Mouse (Mus musculus) MEL (cell line): ENCODE data around the gene Ppp1r35. TPM values are rescaled to one million over a fixed set of nuclear protein-coding genes. Genes with fewer than 3 reads are reported as not detected.
"Not testable (repeated sequence)": the region's sequence is repeated elsewhere in the genome, so short reads cannot be mapped to it uniquely, and the experiment has no call there.

Experiments
- DNase-seq: peaks from one replicate; pipeline ENCODE4 v3.0.0; 2011; ENCODE audit warnings: low read depth, low spot score
- H3K27ac ChIP-seq: 2 replicates; pipeline ENCODE4 v1.5.1; 2012; ENCODE audit warnings: low read depth, mild to moderate bottlenecking, control low read depth, low read length, moderate library complexity; ENCODE audit not compliant: control insufficient read depth
- H3K27me3 ChIP-seq, 2 experiments: fragments of 150-350 bp in 1 of 2; sonication (generic) in 1 of 2; 2 replicates each; pipeline ENCODE4 v1.6.1; 2012; ENCODE audit warnings: low read length in 2 of 2, mild to moderate bottlenecking in 2 of 2, improper control_type of control experiment in 1 of 2, moderate library complexity in 1 of 2; ENCODE audit not compliant: insufficient read depth in 2 of 2, control insufficient read depth in 1 of 2
- H3K36me3 ChIP-seq, 2 experiments: 2 replicates each; pipeline ENCODE4 v1.6.1; 2012 to 2014; ENCODE audit warnings: low read length in 2 of 2, improper control_type of control experiment in 1 of 2, inconsistent platforms in 1 of 2, mild to moderate bottlenecking in 1 of 2; ENCODE audit not compliant: insufficient read depth in 2 of 2, control insufficient read depth in 1 of 2
- H3K4me1 ChIP-seq, 2 experiments: fragments of 150-350 bp in 1 of 2; sonication (generic) in 1 of 2; 2 replicates each; pipeline ENCODE4 v1.6.1; 2012; ENCODE audit warnings: low read length in 2 of 2, improper control_type of control experiment in 1 of 2, mild to moderate bottlenecking in 1 of 2; ENCODE audit not compliant: insufficient read depth in 2 of 2, control insufficient read depth in 1 of 2
- H3K4me3 ChIP-seq, 2 experiments: fragments of 150-350 bp in 1 of 2; sonication (generic) in 1 of 2; 2 replicates each; pipeline ENCODE4 v1.5.1; 2012; ENCODE audit warnings: low read depth in 2 of 2, low read length in 2 of 2, mild to moderate bottlenecking in 2 of 2, moderate library complexity in 2 of 2, control low read depth in 1 of 2, improper control_type of control experiment in 1 of 2; ENCODE audit not compliant: control insufficient read depth in 1 of 2, insufficient read depth in 1 of 2
- H3K79me2 ChIP-seq: 2 replicates; pipeline ENCODE4 v1.6.1; 2012; ENCODE audit warnings: mild to moderate bottlenecking, low read length, moderate library complexity; ENCODE audit not compliant: control insufficient read depth, poor library complexity, insufficient read depth
- H3K9ac ChIP-seq: 2 replicates; pipeline ENCODE4 v1.6.1; 2012; ENCODE audit warnings: low read depth, mild to moderate bottlenecking, control low read depth, low read length, moderate library complexity; ENCODE audit not compliant: control insufficient read depth, poor library complexity, severe bottlenecking
- H3K9me3 ChIP-seq: fragments of 150-350 bp; sonication (generic); replicated peaks from 2 replicates; pipeline ENCODE4 v1.6.1; 2012; ENCODE audit warnings: mild to moderate bottlenecking, low read length, improper control_type of control experiment, moderate library complexity; ENCODE audit not compliant: insufficient read depth
- BHLHE40 ChIP-seq: IDR thresholded peaks from 2 replicates; pipeline ENCODE4 v1.6.1; 2012; ENCODE audit warnings: low read depth, mild to moderate bottlenecking, inconsistent platforms, low read length, improper control_type of control experiment, borderline replicate concordance
- CHD1 ChIP-seq: IDR thresholded peaks from 2 replicates; pipeline ENCODE4 v1.6.1; 2012; ENCODE audit warnings: low read depth, mild to moderate bottlenecking, inconsistent platforms, low read length, improper control_type of control experiment
- CTCF ChIP-seq, 3 experiments: IDR thresholded peaks in 2 of 3; conservative IDR thresholded peaks in 1 of 3; 2 replicates each; pipeline ENCODE4 v1.5.1; 2011 to 2012; ENCODE audit warnings: low read length in 3 of 3, low read depth in 2 of 3, mild to moderate bottlenecking in 2 of 3, improper control_type of control experiment in 1 of 3, inconsistent platforms in 1 of 3, mixed read lengths in 1 of 3, moderate library complexity in 1 of 3; ENCODE audit not compliant: control insufficient read depth in 1 of 3, insufficient read depth in 1 of 3, poor library complexity in 1 of 3, severe bottlenecking in 1 of 3
- EP300 ChIP-seq, 2 experiments: IDR thresholded peaks; 2 replicates each; pipeline ENCODE4 v1.6.1; 2011; ENCODE audit warnings: improper control_type of control experiment in 2 of 2, low read length in 2 of 2, low read depth in 1 of 2, mild to moderate bottlenecking in 1 of 2
- MAFK ChIP-seq: IDR thresholded peaks from 2 replicates; pipeline ENCODE4 v1.6.1; 2011; ENCODE audit warnings: low read depth, mild to moderate bottlenecking, low read length, improper control_type of control experiment, borderline replicate concordance
- MEF2A ChIP-seq: IDR thresholded peaks from 2 replicates; pipeline ENCODE4 v1.6.1; 2014; ENCODE audit warnings: low read depth, mild to moderate bottlenecking, inconsistent platforms, low read length, improper control_type of control experiment; ENCODE audit not compliant: poor library complexity, insufficient replicate concordance, severe bottlenecking; ENCODE audit errors: extremely low read depth
- MXI1 ChIP-seq: IDR thresholded peaks from 2 replicates; pipeline ENCODE4 v1.6.1; 2011; ENCODE audit warnings: mild to moderate bottlenecking, low read depth, low read length, improper control_type of control experiment
- TAL1 ChIP-seq: IDR thresholded peaks from 2 replicates; pipeline ENCODE4 v1.6.1; 2012; ENCODE audit warnings: mild to moderate bottlenecking, inconsistent platforms, low read length, moderate library complexity, mixed read lengths
- USF1 ChIP-seq: IDR thresholded peaks from 2 replicates; pipeline ENCODE4 v1.6.1; 2014; ENCODE audit warnings: low read depth, mild to moderate bottlenecking, inconsistent platforms, low read length, improper control_type of control experiment, moderate library complexity
- USF2 ChIP-seq, 2 experiments: IDR thresholded peaks; 2 replicates each; pipeline ENCODE4 v1.6.1; 2011 to 2012; ENCODE audit warnings: improper control_type of control experiment in 2 of 2, low read length in 2 of 2, borderline replicate concordance in 1 of 2, inconsistent platforms in 1 of 2, low read depth in 1 of 2, mild to moderate bottlenecking in 1 of 2; ENCODE audit not compliant: insufficient read depth in 1 of 2
- ZKSCAN1 ChIP-seq: IDR thresholded peaks from 2 replicates; pipeline ENCODE4 v1.6.1; 2012; ENCODE audit warnings: low read depth, mild to moderate bottlenecking, inconsistent platforms, low read length, improper control_type of control experiment, moderate library complexity
- ZMIZ1 ChIP-seq: IDR thresholded peaks from 2 replicates; pipeline ENCODE4 v1.6.1; 2012; ENCODE audit warnings: low read depth, mild to moderate bottlenecking, inconsistent platforms, low read length, improper control_type of control experiment, moderate library complexity
- ZNF384 ChIP-seq: IDR thresholded peaks from 2 replicates; pipeline ENCODE4 v1.6.1; 2012; ENCODE audit warnings: low read depth, mild to moderate bottlenecking, inconsistent platforms, low read length, improper control_type of control experiment
- polyA plus RNA-seq, 2 experiments: library from polyadenylated mRNA; stranded (reverse) in 1 of 2; unstranded in 1 of 2; fragments of >175 nt in 1 of 2; fragments of >200 nt in 1 of 2; gene quantifications; 2 replicates each; pipeline versions ENCODE4 v1.2.1 to v1.2.4; 2012; ENCODE audit warnings: low replicate concordance in 2 of 2, low read depth in 1 of 2; ENCODE audit not compliant: insufficient read length in 2 of 2, insufficient read depth in 1 of 2, missing spikeins in 1 of 2
- total RNA-seq: library from RNA; depleted of rRNA; stranded (reverse); fragments of 300-350 nt; gene quantifications from 2 replicates; pipeline ENCODE4 v1.2.3, GENCODE M21; 2012

Ppp1r35 gene
- total and polyA plus RNA-seq, 3 experiments, result 35.0 to 46.2 TPM; not detected in 1

DNA sequence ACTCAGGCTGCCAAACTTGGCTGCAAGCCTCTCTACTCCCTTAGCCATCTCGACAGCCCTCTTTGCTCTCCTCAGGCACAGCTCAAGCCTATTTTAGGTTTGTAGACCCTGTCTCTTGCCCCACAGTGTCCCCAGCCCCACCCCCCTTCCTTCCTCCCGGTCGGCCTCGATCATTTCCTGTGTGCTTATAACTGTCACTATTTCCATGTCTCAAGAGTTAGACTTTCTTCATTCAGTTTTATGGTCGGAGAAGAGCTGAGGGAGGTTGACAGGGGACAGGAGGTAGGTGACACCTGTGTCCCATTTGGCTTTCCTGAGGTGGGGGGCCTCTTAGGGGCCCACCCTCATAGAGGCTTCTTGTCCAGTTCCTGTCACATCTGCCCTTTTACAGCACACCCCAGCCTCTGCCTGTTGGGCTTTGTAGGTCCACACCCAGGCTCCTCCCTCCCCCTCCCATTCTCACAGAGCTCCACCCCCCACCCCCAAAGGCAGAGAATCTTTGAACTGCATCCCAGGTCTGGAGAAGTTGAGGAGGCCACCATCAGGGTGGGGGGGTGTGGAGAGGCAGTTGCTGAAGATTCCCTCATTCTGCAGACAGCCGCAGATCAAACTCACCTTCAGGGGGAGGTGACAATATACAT lies 29.3 kb upstream of the Ppp1r35 start:
- Histone ChIP-seq H3K27ac (peak overlapping the region; percentile 99), H3K4me1 (peaks cover 3 to 22% of the 10 kb centered on the region in 2 experiments; a peak in 3 of 4 replicates), H3K27me3 (no peaks in the 10 kb centered on the region)

GRCm38 (mm10) chr5:137750212-137750611 lies 28.4 kb upstream of the Ppp1r35 start:
- H3K27ac ChIP-seq, DNase-seq, H3K9ac ChIP-seq, H3K4me3 ChIP-seq, H3K27me3 ChIP-seq, H3K9me3 ChIP-seq: not testable (repeated sequence)
- Histone ChIP-seq H3K4me1 (peaks cover 3 to 15% of the 10 kb centered on the region in 2 experiments; a peak in 3 of 4 replicates), H3K79me2 (peaks cover 33% of the 10 kb centered on the region), H3K36me3 (peaks cover 7 to 15% of the 10 kb centered on the region in 2 experiments)

More for the DNA sequence above, 29.3 kb upstream of the Ppp1r35 start:
- Histone ChIP-seq H3K4me3 (peak overlapping the region; percentile 60 to 93; a peak in 3 of 4 replicates), H3K9ac (peak overlapping the region; percentile 55), H3K9me3 (no peaks in the 10 kb centered on the region), H3K36me3 (peaks cover 7 to 19% of the 10 kb centered on the region in 2 experiments), H3K79me2 (peaks cover 33% of the 10 kb centered on the region)
- peak; percentile 51 for DNase-seq
- TF ChIP-seq ZNF384 (no peak), MEF2A (no peak), USF1 (no peak), CHD1 (no peak), MAFK (no peak), ZMIZ1 (no peak), TAL1 (no peak), ZKSCAN1 (no peak), BHLHE40 (no peak), MXI1 (no peak), EP300 (IDR thresholded peaks at IDR 0.05; ENCODE audit: low read depth in 1 of 2, low read length in 2 of 2) (no peak), USF2 (IDR thresholded peaks at IDR 0.05; ENCODE audit: borderline replicate concordance in 1 of 2, insufficient read depth in 1 of 2, low read depth in 1 of 2, low read length in 2 of 2) (no peak), CTCF (IDR thresholded peaks at IDR 0.05 in 2 of 3, conservative IDR thresholded peaks at IDR 0.05 in 1 of 3; ENCODE audit: control insufficient read depth in 1 of 3, insufficient read depth in 1 of 3, low read depth in 2 of 3, low read length in 3 of 3, poor library complexity in 1 of 3, severe bottlenecking in 1 of 3) (no peak)
